Mouse (Mus musculus) forebrain, embryonic 16.5 days (tissue): ENCODE results near the gene Gp1bb. TPM values are rescaled to one million over a fixed set of nuclear protein-coding genes. Genes with fewer than 3 reads are reported as not detected.

ENCODE experiments used
- ATAC-seq: fragments of 200-750 bp; cut with Nextera tagmentation; 2 replicates; pipeline ENCODE4 v1.8.0; 2017; ENCODE audit warnings: mild to moderate bottlenecking, moderate library complexity
- H3K27ac ChIP-seq: fragments of 300-500 bp; sonication (generic); 2 replicates; pipeline ENCODE4 v1.5.1; 2014; ENCODE audit warnings: low read length, control low read depth
- H3K27me3 ChIP-seq: fragments of 300-500 bp; sonication (generic); replicated peaks from 2 replicates; pipeline ENCODE4 v1.6.1; 2014; ENCODE audit warnings: low read length; ENCODE audit not compliant: control insufficient read depth, insufficient read depth
- H3K36me3 ChIP-seq: fragments of 300-500 bp; sonication (generic); 2 replicates; pipeline ENCODE4 v1.6.1; 2014; ENCODE audit not compliant: control insufficient read depth, insufficient read depth
- H3K4me1 ChIP-seq: fragments of 300-500 bp; sonication (generic); replicated peaks from 2 replicates; pipeline ENCODE4 v1.6.1; 2014; ENCODE audit warnings: low read length; ENCODE audit not compliant: control insufficient read depth, insufficient read depth
- H3K4me2 ChIP-seq: fragments of 300-500 bp; sonication (generic); 2 replicates; pipeline ENCODE4 v1.6.1; 2014; ENCODE audit warnings: mild to moderate bottlenecking, low read length, control low read depth
- H3K4me3 ChIP-seq: fragments of 300-500 bp; sonication (generic); replicated peaks from 2 replicates; pipeline ENCODE4 v1.5.1; 2014; ENCODE audit warnings: mild to moderate bottlenecking, low read length, control low read depth
- H3K9ac ChIP-seq: fragments of 300-500 bp; sonication (generic); replicated peaks from 2 replicates; pipeline ENCODE4 v1.6.1; 2014; ENCODE audit warnings: low read depth, low read length, control low read depth
- H3K9me3 ChIP-seq: fragments of 300-500 bp; sonication (generic); 2 replicates; pipeline ENCODE4 v1.6.1; 2016; ENCODE audit warnings: low read length; ENCODE audit not compliant: control insufficient read depth
- WGBS: fragments of 180-500 bp; shearing (Covaris S2); extraction: QIAGEN DNeasy Blood & Tissue Kit; methylation state at CpG from one replicate; pipeline ENCODE4 v1.1.7; 2014; 5-methylcytosine and 5-hydroxymethylcytosine counted together
- polyA plus RNA-seq: library from polyadenylated mRNA; unstranded; fragments of >200 nt; fragmentation: Nextera tagmentation; extraction: Ambion mirVana; gene quantifications from 2 replicates; pipeline ENCODE4 v1.2.1, GENCODE M21; 2015

Gene Gp1bb
- polyA plus RNA-seq, 1 experiment from 2014 or later, result 8.0 TPM

- Histone ChIP-seq H3K36me3 (peaks cover 20% of the 10 kb centered on the region), H3K9me3 (no peaks in the 10 kb centered on the region), H3K4me3 (no peak overlapping the region), H3K4me2 (no peak overlapping the region), H3K27me3 (peaks cover 61% of the 10 kb centered on the region), H3K4me1 (peaks cover 49% of the 10 kb centered on the region), H3K9ac (no peak overlapping the region), H3K27ac (no peak overlapping the region)
- WGBS, result 37% methylated on average over 15 of the region's 15 CpGs
- no peak for ATAC-seq
These were observed 2.4 kb upstream of the Gp1bb start for GRCm38 (mm10) chr16:18624641-18625040.

- no peak overlapping the region for H3K27ac ChIP-seq
- peaks cover 20% of the 10 kb centered on the region for H3K36me3 ChIP-seq
- ATAC-seq, result no peak
- H3K4me1 ChIP-seq, result peaks cover 49% of the 10 kb centered on the region
- WGBS, result 38% methylated on average over 15 of the region's 15 CpGs
- no peaks in the 10 kb centered on the region for H3K9me3 ChIP-seq
- peaks cover 68% of the 10 kb centered on the region for H3K27me3 ChIP-seq
- no peak overlapping the region for H3K4me2 ChIP-seq
- no peak overlapping the region for H3K9ac ChIP-seq
- H3K4me3 ChIP-seq, result no peak overlapping the region
These were observed 1.7 kb upstream of the Gp1bb start for GRCm38 (mm10) chr16:18623751-18624540.

GRCm38 (mm10) chr16:18622916-18623750 is 930 bp upstream of the Gp1bb start:
- peaks cover 20% of the 10 kb centered on the region for H3K36me3 ChIP-seq
- H3K4me1 ChIP-seq, result peaks cover 42% of the 10 kb centered on the region
- peaks cover 75% of the 10 kb centered on the region for H3K27me3 ChIP-seq
- no peak for ATAC-seq
- no peak overlapping the region for H3K4me3 ChIP-seq
- 40% methylated on average over 29 of the region's 29 CpGs for WGBS
- no peak overlapping the region for H3K4me2 ChIP-seq
- no peak overlapping the region for H3K9ac ChIP-seq
- H3K27ac ChIP-seq, result no peak overlapping the region
- no peaks in the 10 kb centered on the region for H3K9me3 ChIP-seq

GRCm38 (mm10) chr16:18621362-18622001 is 721 bp downstream of the Gp1bb start:
- peaks cover 75% of the 10 kb centered on the region for H3K27me3 ChIP-seq
- no peak for ATAC-seq

GRCm38 (mm10) chr16:18620601-18621361 is 1.4 kb downstream of the Gp1bb start:
- peak; percentile 24 for ATAC-seq
- peaks cover 25% of the 10 kb centered on the region for H3K4me1 ChIP-seq
- WGBS, result 2% methylated on average over 74 of the region's 74 CpGs
- H3K9me3 ChIP-seq, result no peaks in the 10 kb centered on the region
- H3K27me3 ChIP-seq, result peaks cover 73% of the 10 kb centered on the region
- peak overlapping the region; percentile 42 for H3K4me3 ChIP-seq
- peak overlapping the region; percentile 37 for H3K9ac ChIP-seq
- H3K4me2 ChIP-seq, result peak overlapping the region; percentile 72
- H3K36me3 ChIP-seq, result peaks cover 20% of the 10 kb centered on the region
- no peak overlapping the region for H3K27ac ChIP-seq

More at GRCm38 (mm10) chr16:18621362-18622001, 721 bp downstream of the Gp1bb start:
- Histone ChIP-seq H3K4me2 (peak overlapping the region; percentile 72), H3K4me1 (peaks cover 31% of the 10 kb centered on the region), H3K4me3 (peak overlapping the region; percentile 42), H3K9ac (peak overlapping the region; percentile 37), H3K9me3 (no peaks in the 10 kb centered on the region), H3K36me3 (peaks cover 20% of the 10 kb centered on the region), H3K27ac (no peak overlapping the region)
- 7% methylated on average over 38 of the region's 38 CpGs for WGBS

- 20% methylated on average over 6 of the region's 6 CpGs for WGBS
- peaks cover 19% of the 10 kb centered on the region for H3K4me1 ChIP-seq
- ATAC-seq, result no peak
- H3K4me3 ChIP-seq, result no peak overlapping the region
- peaks cover 68% of the 10 kb centered on the region for H3K27me3 ChIP-seq
- H3K9ac ChIP-seq, result no peak overlapping the region
- H3K9me3 ChIP-seq, result no peaks in the 10 kb centered on the region
- H3K36me3 ChIP-seq, result peaks cover 20% of the 10 kb centered on the region
- H3K4me2 ChIP-seq, result no peak overlapping the region; the same call in 1 of the 2 replicates
- H3K27ac ChIP-seq, result no peak overlapping the region
These were observed 2.0 kb downstream of the Gp1bb start for GRCm38 (mm10) chr16:18620201-18620600.

GRCm38 (mm10) chr16:18619110-18619509 is 3.1 kb downstream of the Gp1bb start:
- H3K27ac ChIP-seq, result no peak overlapping the region
- no peak overlapping the region for H3K4me2 ChIP-seq
- peaks cover 19% of the 10 kb centered on the region for H3K4me1 ChIP-seq
- no peak overlapping the region for H3K4me3 ChIP-seq
- no peak for ATAC-seq
- 45% methylated on average over 4 of the region's 4 CpGs for whole genome bisulfite sequencing
- H3K27me3 ChIP-seq, result peaks cover 57% of the 10 kb centered on the region
- peaks cover 20% of the 10 kb centered on the region for H3K36me3 ChIP-seq
- no peaks in the 10 kb centered on the region for H3K9me3 ChIP-seq
- no peak overlapping the region for H3K9ac ChIP-seq

GRCm38 (mm10) chr16:18618297-18618696 is 3.9 kb downstream of the Gp1bb start:
- WGBS, result 54% methylated on average over 2 of the region's 2 CpGs
- H3K27ac ChIP-seq, result no peak overlapping the region
- peaks cover 49% of the 10 kb centered on the region for H3K27me3 ChIP-seq
- H3K9me3 ChIP-seq, result no peaks in the 10 kb centered on the region
- H3K4me1 ChIP-seq, result peaks cover 19% of the 10 kb centered on the region
- H3K9ac ChIP-seq, result no peak overlapping the region
- no peak for ATAC-seq
- H3K4me2 ChIP-seq, result no peak overlapping the region
- H3K36me3 ChIP-seq, result peaks cover 14% of the 10 kb centered on the region
- H3K4me3 ChIP-seq, result no peak overlapping the region
